ENCODE assay signal across 8 mouse cellular contexts in the genomic region with DNA sequence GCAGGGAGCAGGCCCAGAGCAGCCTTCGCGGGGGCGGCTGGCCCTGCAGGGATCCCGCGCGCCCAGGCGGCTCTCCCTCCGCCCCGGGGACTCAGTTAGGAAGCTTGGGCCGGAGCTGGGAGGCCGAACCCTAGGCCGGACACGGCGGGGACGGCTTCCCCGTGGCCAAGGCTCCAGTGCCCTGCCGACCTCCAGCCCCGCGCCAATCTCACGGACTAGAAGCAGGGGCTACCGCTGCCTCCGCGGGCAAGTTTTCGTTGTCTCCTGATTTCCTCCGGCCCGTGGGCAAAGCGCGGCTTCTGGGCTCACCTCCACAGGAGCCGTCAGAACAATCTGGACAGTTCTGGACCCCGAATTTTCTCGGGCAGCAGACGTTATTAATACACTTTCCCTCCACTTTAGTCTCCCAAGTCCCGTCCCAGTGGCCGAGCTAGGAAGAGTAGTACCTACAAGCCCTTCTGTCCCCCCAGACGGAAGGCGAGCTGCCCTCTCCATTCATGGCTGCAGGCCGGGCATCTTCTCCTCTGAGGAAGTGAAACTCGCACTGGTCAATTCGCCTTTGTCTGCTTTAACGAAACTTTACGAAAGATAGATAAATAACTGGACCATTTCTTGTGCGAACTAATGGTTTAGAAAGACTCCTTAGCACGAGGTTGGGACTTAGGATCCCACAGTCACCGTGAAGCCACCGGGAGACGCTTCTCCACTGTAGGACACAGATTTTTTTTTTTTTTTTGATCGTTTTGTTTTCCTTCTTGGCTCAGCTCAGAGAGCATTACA. TPM values are rescaled to one million over a fixed set of nuclear protein-coding genes. Genes with fewer than 3 reads are reported as not detected.
A peak's percentile ranks its signal among the peaks of the same experiment; 100 is the strongest.
DNase-seq lines count a peak whose midpoint lies in the region; ATAC-seq lines count a peak whose summit lies in the region.
"Had no signal": no experiment of that assay in that cellular context is flagged by ENCODE, and none has a peak within 500 bp of the region (broad histone marks: within the 10 kb centered on the region; RNA-seq: fewer than 3 reads in every experiment).

No protein-coding gene starts in this region.

- peak overlapping the region; percentile 16 for H3K4me3 ChIP-seq in heart, embryonic 12.5 days
- peak overlapping the region; percentile 18 for H3K4me3 ChIP-seq in kidney, embryonic 15.5 days (replicated peaks)

- peak; percentile 47 for DNase-seq in right cerebral cortex, postnatal 25 days
- DNase-seq in right cerebral cortex, postnatal 36 days (ENCODE audit: low spot score in 2 of 2) = no peak
- peak; percentile 11 to 42 for DNase-seq in urinary bladder, postnatal 36 days (ENCODE audit: low spot score in 2 of 2)

- H3K36me3 ChIP-seq in heart, embryonic 12.5 days = no peaks in the 10 kb centered on the region
- H3K36me3 ChIP-seq in kidney, embryonic 15.5 days = no peaks in the 10 kb centered on the region

- no peak overlapping the region for H3K27ac ChIP-seq in heart, embryonic 12.5 days (ENCODE audit: poor library complexity, severe bottlenecking)
- H3K27ac ChIP-seq in kidney, embryonic 15.5 days = no peak overlapping the region

- peaks cover 37% of the 10 kb centered on the region for H3K4me1 ChIP-seq in heart, embryonic 12.5 days (replicated peaks)
- H3K4me1 ChIP-seq in kidney, embryonic 15.5 days = peaks cover 34% of the 10 kb centered on the region

- 0 out of 2 replicates have a peak, but pooled peaks have one; percentile 13 for ATAC-seq in common myeloid progenitor, adult 5-6 weeks (replicated peaks; ENCODE audit: low read depth, poor library complexity, severe bottlenecking)
- no peak for ATAC-seq in heart, embryonic 12.5 days (ENCODE audit: insufficient number of reproducible peaks, low FRiP score)
- peak; percentile 37; the same call in 1 of the 2 replicates for ATAC-seq in kidney, embryonic 15.5 days (replicated peaks; ENCODE audit: low FRiP score)
- peak; percentile 30 for ATAC-seq in megakaryocyte, adult 5-6 weeks (ENCODE audit: poor library complexity, severe bottlenecking)

- peaks cover 4% of the 10 kb centered on the region for H3K9me3 ChIP-seq in heart, embryonic 12.5 days (replicated peaks)
- no peaks in the 10 kb centered on the region for H3K9me3 ChIP-seq in kidney, embryonic 15.5 days (replicated peaks)

- 2% methylated on average over 47 of the region's 47 CpGs for WGBS in heart, embryonic 12.5 days
- WGBS in kidney, embryonic 15.5 days = 1% methylated on average over 47 of the region's 47 CpGs

- no peak overlapping the region for H3K9ac ChIP-seq in heart, embryonic 12.5 days
- H3K9ac ChIP-seq in kidney, embryonic 15.5 days = no peak overlapping the region

- peaks cover 64% of the 10 kb centered on the region for H3K27me3 ChIP-seq in heart, embryonic 12.5 days (replicated peaks)
- peaks cover 90% of the 10 kb centered on the region for H3K27me3 ChIP-seq in kidney, embryonic 15.5 days

- peak overlapping the region; percentile 45 for H3K4me2 ChIP-seq in heart, embryonic 12.5 days
- peak overlapping the region; percentile 31 for H3K4me2 ChIP-seq in kidney, embryonic 15.5 days

RNA-seq across cellular contexts. Expression of gene Otx1, which starts 8.9 kb away (rescaled TPM):
- not detected in 2 replicates for total RNA-seq in common myeloid progenitor, adult 5-6 weeks (2017)
- 0.28 and 0.45 TPM in 2 replicates for polyA plus RNA-seq in heart, embryonic 12.5 days (2016; fragmentation: Nextera tagmentation; extraction: Ambion mirVana)
- 0.14 TPM in 1 of 2 replicates, not detected in the other for polyA plus RNA-seq in kidney, embryonic 15.5 days (2015; fragmentation: Nextera tagmentation; extraction: Ambion mirVana)
- not detected in 2 replicates for total RNA-seq in megakaryocyte, adult 5-6 weeks (2015)
- total RNA-seq in megakaryocyte, adult 5-6 weeks (2017) = not detected in 2 replicates
- polyA plus RNA-seq: large intestine, adult 2 months had no signal

Comparison
In these comparisons a context has a peak if more than half of its experiments do, and no peak if none do; other contexts are left out.
1. DNase-seq: peak in right cerebral cortex, postnatal 25 days (single experiment) and urinary bladder, postnatal 36 days (2 of 2); none in right cerebral cortex, postnatal 36 days (0 of 2).